Mouse (Mus musculus): ENCODE results near the gene Slc43a2. TPM values are rescaled to one million over a fixed set of nuclear protein-coding genes. Genes with fewer than 3 reads are reported as not detected.

Gene Slc43a2
- total and polyA plus RNA-seq, 3 experiments = 4.2 to 11.5 (median 7.5) TPM

DNA sequence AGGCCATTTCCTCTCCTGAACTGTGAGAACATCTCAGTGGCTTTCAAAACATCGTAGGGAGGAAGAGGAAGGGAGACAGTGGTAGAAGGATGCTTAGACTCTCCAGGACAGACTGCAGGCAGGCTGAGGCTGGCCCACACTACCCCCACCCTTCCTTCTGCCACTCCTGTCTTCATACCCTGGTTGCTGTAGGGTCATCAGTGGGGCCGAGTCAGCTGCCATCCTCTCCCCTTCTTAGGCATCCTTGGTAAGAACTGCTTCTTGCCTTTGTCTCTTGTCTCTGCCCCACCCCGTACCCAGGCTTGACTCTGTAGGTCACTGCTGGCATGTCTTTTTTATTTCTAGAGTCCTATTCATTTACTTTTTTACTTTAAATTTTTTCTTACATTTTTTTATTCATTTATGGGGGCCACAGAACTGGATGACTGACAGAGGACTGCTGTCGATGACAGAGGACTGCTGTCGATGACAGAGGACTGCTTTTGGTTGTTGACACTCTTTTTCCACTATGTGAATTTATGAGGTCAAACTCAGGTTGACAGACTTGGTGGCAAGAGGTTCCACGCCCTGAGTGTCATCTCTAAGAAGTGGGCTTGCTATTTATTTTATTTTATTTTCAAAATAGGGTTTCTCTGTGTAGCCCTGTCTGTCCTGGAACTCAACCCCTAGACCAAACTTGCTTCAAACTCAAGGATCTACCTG lies 2.0 kb downstream of the Slc43a2 start:
- peak overlapping the region; percentile 64; the same call in 1 of the 2 replicates for H3K4me3 ChIP-seq (ENCODE audit: low read depth, low read length)
- DNase-seq (ENCODE audit: low spot score) (no peak), ATAC-seq (ENCODE audit: extremely low read depth, insufficient number of reproducible peaks, low FRiP score, poor library complexity, severe bottlenecking) (no peak)
- no peak for TF ChIP-seq POLR2AphosphoS5 (IDR thresholded peaks at IDR 0.05; ENCODE audit: insufficient replicate concordance, low read depth, low read length)
- TF ChIP-seq GATA1 (IDR thresholded peaks at IDR 0.05; ENCODE audit: borderline replicate concordance, low read length) = no peak
- no peak for TF ChIP-seq TAL1 (conservative IDR thresholded peaks at IDR 0.05; ENCODE audit: low read depth, low read length)
- TF ChIP-seq CTCF (IDR thresholded peaks at IDR 0.05; ENCODE audit: low read depth, low read length) = no peak
- peaks cover 70% of the 10 kb centered on the region for H3K4me1 ChIP-seq (ENCODE audit: insufficient read depth, low read depth, low read length)
- peaks cover 29% of the 10 kb centered on the region for H3K36me3 ChIP-seq (replicated peaks)
- no peaks in the 10 kb centered on the region; the same call in 1 of the 2 replicates for H3K27me3 ChIP-seq (ENCODE audit: insufficient read depth, low read length)
- no peaks in the 10 kb centered on the region for H3K9me3 ChIP-seq (replicated peaks)

DNA sequence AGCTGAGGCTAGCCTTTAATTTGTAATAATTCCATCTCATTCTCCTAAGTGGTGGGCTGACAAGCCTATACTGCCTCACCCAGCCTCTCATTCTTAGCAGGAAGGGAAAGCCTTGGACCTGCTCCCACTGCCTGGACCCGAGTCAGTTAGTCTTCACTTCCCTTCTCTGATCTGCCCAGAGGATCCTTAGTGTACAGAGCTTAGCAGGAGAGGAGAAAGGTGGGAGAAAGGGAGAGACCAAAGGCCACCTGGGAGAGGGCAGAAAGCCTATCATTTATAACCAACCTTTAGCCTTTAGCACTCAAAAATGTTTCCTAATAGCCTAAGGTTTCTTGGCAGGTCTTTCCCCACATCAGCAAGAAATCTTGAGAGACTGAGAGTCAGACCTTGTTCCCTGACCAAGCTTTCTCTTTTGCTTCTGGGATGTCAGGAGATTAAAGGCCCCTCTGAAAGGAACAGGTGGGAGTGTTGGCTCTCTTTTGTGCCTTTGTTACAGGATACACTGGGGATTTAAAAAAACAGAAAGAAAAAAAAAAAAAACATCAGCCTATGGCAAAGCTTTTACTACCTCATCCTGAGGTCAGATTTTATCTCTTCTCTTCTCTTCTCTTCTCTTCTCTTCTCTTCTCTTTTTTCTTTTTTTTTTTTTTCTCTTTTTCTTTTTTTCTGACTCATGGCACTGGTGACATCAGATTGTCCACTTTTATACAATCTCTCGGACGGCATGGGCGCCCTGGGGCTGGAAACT lies 3.0 kb downstream of the Slc43a2 start:
- H3K4me1 ChIP-seq (ENCODE audit: insufficient read depth, low read depth, low read length) = peaks cover 76% of the 10 kb centered on the region
- no peak for DNase-seq (ENCODE audit: low spot score)
- no peaks in the 10 kb centered on the region for H3K9me3 ChIP-seq (replicated peaks)
- H3K36me3 ChIP-seq (replicated peaks) = peaks cover 36% of the 10 kb centered on the region
- H3K27me3 ChIP-seq (ENCODE audit: insufficient read depth, low read length) = no peaks in the 10 kb centered on the region
- ATAC-seq (ENCODE audit: extremely low read depth, insufficient number of reproducible peaks, low FRiP score, poor library complexity, severe bottlenecking) = no peak
- TF ChIP-seq GATA2 (IDR thresholded peaks at IDR 0.05; ENCODE audit: borderline replicate concordance, low read depth, low read length) = no peak
- TF ChIP-seq GATA1 (IDR thresholded peaks at IDR 0.05; ENCODE audit: borderline replicate concordance, low read length) = no peak
- TF ChIP-seq POLR2AphosphoS5 (IDR thresholded peaks at IDR 0.05; ENCODE audit: insufficient replicate concordance, low read depth, low read length) = no peak
- TF ChIP-seq TAL1 (conservative IDR thresholded peaks at IDR 0.05; ENCODE audit: low read depth, low read length) = no peak
- no peak for TF ChIP-seq CTCF (IDR thresholded peaks at IDR 0.05; ENCODE audit: low read depth, low read length)
- H3K4me3 ChIP-seq (ENCODE audit: low read depth, low read length) = no peak overlapping the region; the same call in 1 of the 2 replicates

DNA sequence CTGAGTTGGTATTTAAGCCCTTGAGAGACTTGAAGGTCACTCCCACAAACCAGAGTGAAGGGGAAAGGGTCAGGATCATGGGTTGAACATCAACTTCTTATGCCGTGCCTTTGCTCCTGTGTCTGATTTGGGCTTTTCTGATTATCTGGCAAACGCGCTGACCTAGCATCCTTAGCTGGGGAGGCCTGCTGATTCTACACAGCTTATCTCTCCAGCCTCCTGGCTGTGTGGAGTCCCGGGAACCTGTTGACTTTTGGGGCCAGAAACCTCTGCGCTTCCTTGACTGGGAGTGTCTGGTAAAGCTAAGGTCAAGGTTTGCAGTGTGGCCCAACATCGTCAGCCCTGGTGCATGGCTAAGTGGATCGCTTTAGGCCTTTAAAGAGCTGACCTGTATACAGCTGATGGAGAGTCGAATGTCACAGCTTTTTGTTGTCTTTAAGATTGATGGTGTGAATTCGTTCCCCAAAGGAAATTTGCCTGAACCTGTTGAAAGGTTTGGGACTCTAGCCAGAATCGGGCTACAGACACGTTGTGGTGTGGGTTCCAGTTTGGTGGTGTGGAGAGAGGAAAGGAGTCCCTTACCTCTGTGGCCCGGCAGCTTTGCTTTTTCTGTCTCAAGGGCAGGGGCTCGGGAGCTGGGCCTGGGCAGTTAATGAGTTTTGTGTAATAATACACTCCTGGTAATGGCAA lies 3.8 kb downstream of the Slc43a2 start:
- peaks cover 72% of the 10 kb centered on the region for H3K4me1 ChIP-seq (ENCODE audit: insufficient read depth, low read depth, low read length)

DNA sequence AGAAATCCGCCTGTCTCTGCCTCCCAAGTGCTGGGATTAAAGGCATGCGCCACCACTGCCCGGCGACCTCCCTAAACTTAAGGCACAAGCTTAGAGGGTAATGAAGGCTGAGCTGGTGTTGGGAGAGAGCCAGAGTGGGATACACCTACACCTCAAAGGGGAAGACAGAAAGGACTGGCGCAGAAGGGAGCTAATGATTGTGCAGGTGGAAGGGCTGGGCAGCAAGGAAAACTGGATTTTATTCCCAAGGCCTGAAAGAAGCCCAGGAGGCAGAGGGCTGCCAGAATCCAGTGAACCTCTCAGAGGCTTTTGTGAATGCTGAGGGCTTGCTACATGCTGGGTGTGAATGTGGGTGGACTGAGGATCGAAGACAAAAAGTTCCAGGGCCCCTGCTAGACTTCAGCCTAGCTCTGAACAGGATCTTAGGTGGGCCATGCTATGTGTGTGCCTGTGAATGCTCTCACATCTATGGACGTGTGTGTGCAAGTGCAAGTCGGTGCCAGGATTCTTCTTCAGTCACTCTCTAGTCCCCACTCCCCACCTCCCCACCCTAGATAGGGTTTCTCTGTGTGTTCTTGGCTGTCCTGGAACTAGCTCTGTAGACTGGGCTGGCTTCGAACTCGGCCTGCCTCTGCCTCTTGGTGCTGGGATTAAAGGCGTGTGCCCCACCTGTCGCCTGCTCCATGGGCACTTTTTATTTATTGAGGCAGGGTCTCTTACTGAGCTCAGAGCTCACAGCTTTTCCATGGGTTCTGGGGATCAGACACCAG lies 4.9 kb downstream of the Slc43a2 start:
- Histone ChIP-seq H3K9me3 (replicated peaks) (no peaks in the 10 kb centered on the region), H3K27me3 (ENCODE audit: insufficient read depth, low read length) (no peaks in the 10 kb centered on the region), H3K4me3 (ENCODE audit: low read depth, low read length) (no peak overlapping the region), H3K36me3 (replicated peaks) (peaks cover 51% of the 10 kb centered on the region), H3K4me1 (ENCODE audit: insufficient read depth, low read depth, low read length) (peaks cover 73% of the 10 kb centered on the region)
- TF ChIP-seq POLR2AphosphoS5 (IDR thresholded peaks at IDR 0.05; ENCODE audit: insufficient replicate concordance, low read depth, low read length) (no peak), CTCF (IDR thresholded peaks at IDR 0.05; ENCODE audit: low read depth, low read length) (no peak), GATA2 (IDR thresholded peaks at IDR 0.05; ENCODE audit: borderline replicate concordance, low read depth, low read length) (no peak), GATA1 (IDR thresholded peaks at IDR 0.05; ENCODE audit: borderline replicate concordance, low read length) (no peak), TAL1 (conservative IDR thresholded peaks at IDR 0.05; ENCODE audit: low read depth, low read length) (no peak)
- DNase-seq (ENCODE audit: low spot score) (no peak), ATAC-seq (ENCODE audit: extremely low read depth, insufficient number of reproducible peaks, low FRiP score, poor library complexity, severe bottlenecking) (no peak)

More for the DNA sequence above, 3.8 kb downstream of the Slc43a2 start:
- Histone ChIP-seq H3K9me3 (replicated peaks) (no peaks in the 10 kb centered on the region), H3K27me3 (ENCODE audit: insufficient read depth, low read length) (no peaks in the 10 kb centered on the region), H3K36me3 (replicated peaks) (peaks cover 39% of the 10 kb centered on the region), H3K4me3 (ENCODE audit: low read depth, low read length) (no peak overlapping the region; the same call in 1 of the 2 replicates)
- TF ChIP-seq GATA2 (IDR thresholded peaks at IDR 0.05; ENCODE audit: borderline replicate concordance, low read depth, low read length) (no peak), CTCF (IDR thresholded peaks at IDR 0.05; ENCODE audit: low read depth, low read length) (no peak), POLR2AphosphoS5 (IDR thresholded peaks at IDR 0.05; ENCODE audit: insufficient replicate concordance, low read depth, low read length) (no peak), GATA1 (IDR thresholded peaks at IDR 0.05; ENCODE audit: borderline replicate concordance, low read length) (no peak), TAL1 (conservative IDR thresholded peaks at IDR 0.05; ENCODE audit: low read depth, low read length) (no peak)
- DNase-seq (ENCODE audit: low spot score) (no peak), ATAC-seq (ENCODE audit: extremely low read depth, insufficient number of reproducible peaks, low FRiP score, poor library complexity, severe bottlenecking) (no peak)

DNA sequence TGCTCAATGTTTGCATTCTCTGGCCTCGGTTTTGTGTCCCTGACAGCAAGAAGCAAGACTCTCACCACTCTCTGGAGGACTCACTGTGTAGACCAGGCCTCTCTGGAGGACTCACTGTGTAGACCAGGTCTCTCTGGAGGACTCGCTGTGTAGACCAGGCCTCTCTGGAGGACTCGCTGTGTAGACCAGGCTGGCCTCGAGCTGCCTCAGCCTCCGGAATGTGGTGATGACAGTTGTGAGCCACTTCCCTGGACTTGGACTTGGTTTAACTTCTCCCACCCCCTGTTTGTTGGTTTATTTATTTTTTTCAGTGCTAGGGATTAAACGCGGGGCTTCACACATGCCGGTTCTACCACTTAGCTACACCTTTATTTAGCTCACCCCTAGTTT lies 5.5 kb downstream of the Slc43a2 start:
- no peak for ATAC-seq (ENCODE audit: extremely low read depth, insufficient number of reproducible peaks, low FRiP score, poor library complexity, severe bottlenecking)
- H3K4me1 ChIP-seq (ENCODE audit: insufficient read depth, low read depth, low read length) = peaks cover 70% of the 10 kb centered on the region
- no peaks in the 10 kb centered on the region for H3K27me3 ChIP-seq (ENCODE audit: insufficient read depth, low read length)
- no peaks in the 10 kb centered on the region for H3K9me3 ChIP-seq (replicated peaks)
- no peak for DNase-seq (ENCODE audit: low spot score)
- peaks cover 56% of the 10 kb centered on the region for H3K36me3 ChIP-seq (replicated peaks)
- no peak overlapping the region for H3K4me3 ChIP-seq (ENCODE audit: low read depth, low read length)
- TF ChIP-seq GATA1 (IDR thresholded peaks at IDR 0.05; ENCODE audit: borderline replicate concordance, low read length) = no peak
- TF ChIP-seq GATA2 (IDR thresholded peaks at IDR 0.05; ENCODE audit: borderline replicate concordance, low read depth, low read length) = no peak
- TF ChIP-seq TAL1 (conservative IDR thresholded peaks at IDR 0.05; ENCODE audit: low read depth, low read length) = no peak
- TF ChIP-seq POLR2AphosphoS5 (IDR thresholded peaks at IDR 0.05; ENCODE audit: insufficient replicate concordance, low read depth, low read length) = no peak
- no peak for TF ChIP-seq CTCF (IDR thresholded peaks at IDR 0.05; ENCODE audit: low read depth, low read length)

All from G1E (cell line).